In genomic region chr9:21620229-21620628, GRCm38 (mm10) we compare ENCODE assay signal across 23 mouse cellular contexts.
"Had no signal": no experiment of that assay in that cellular context is flagged by ENCODE, and none has a peak within 500 bp of the region (broad histone marks: within the 10 kb centered on the region; RNA-seq: fewer than 3 reads in every experiment).

No protein-coding gene starts in this region.

- DNase-seq: gastrocnemius, postnatal 14 days; gastrocnemius, postnatal 36 days; heart, adult 2 months; heart, postnatal 10 days; heart, postnatal 4 days; kidney, adult 18-20 months; kidney, adult 8-10 months; kidney, postnatal 10 days; kidney, postnatal 36 days; layer of hippocampus, adult 9-11 months; layer of hippocampus, postnatal 36 days; left cerebral cortex, postnatal 4 days had no signal

- H3K4me2 ChIP-seq: heart, embryonic 12.5 days; hindbrain, embryonic 12.5 days; hindbrain, embryonic 14.5 days; intestine, embryonic 15.5 days; limb, embryonic 13.5 days; limb, embryonic 15.5 days had no signal

- H3K9me3 ChIP-seq: heart, embryonic 10.5 days; heart, embryonic 12.5 days; hindbrain, embryonic 10.5 days; hindbrain, embryonic 12.5 days; intestine, embryonic 15.5 days; limb, embryonic 13.5 days; limb, embryonic 15.5 days had no signal

- H3K9ac ChIP-seq: heart, embryonic 12.5 days; hindbrain, embryonic 12.5 days; hindbrain, embryonic 14.5 days; intestine, embryonic 15.5 days; limb, embryonic 13.5 days; limb, embryonic 15.5 days had no signal

- H3K27me3 ChIP-seq: heart, embryonic 12.5 days; hindbrain, embryonic 12.5 days; intestine, embryonic 15.5 days; limb, embryonic 13.5 days; limb, embryonic 15.5 days had no signal

- H3K36me3 ChIP-seq: intestine, embryonic 15.5 days; limb, embryonic 15.5 days had no signal

- H3K4me3 ChIP-seq: heart, adult 2 months; heart, embryonic 10.5 days; heart, embryonic 12.5 days; hindbrain, embryonic 10.5 days; hindbrain, embryonic 12.5 days; intestine, embryonic 15.5 days; limb, embryonic 13.5 days; limb, embryonic 15.5 days had no signal

- H3K27ac ChIP-seq: heart, adult 2 months; heart, embryonic 10.5 days; hindbrain, embryonic 10.5 days; hindbrain, embryonic 12.5 days; hindbrain, embryonic 14.5 days; intestine, embryonic 15.5 days; limb, embryonic 13.5 days; limb, embryonic 15.5 days had no signal

- ATAC-seq: hindbrain, embryonic 16.5 days; inflammation-experienced regulatory T-cells, adult 6 months; intestine, embryonic 15.5 days; intestine, postnatal 0 days had no signal
